Mouse (Mus musculus): ENCODE results near the gene Pten.
"Not testable (repeated sequence)": the region's sequence is repeated elsewhere in the genome, so short reads cannot be mapped to it uniquely, and the experiment has no call there.

The Pten gene

DNA sequence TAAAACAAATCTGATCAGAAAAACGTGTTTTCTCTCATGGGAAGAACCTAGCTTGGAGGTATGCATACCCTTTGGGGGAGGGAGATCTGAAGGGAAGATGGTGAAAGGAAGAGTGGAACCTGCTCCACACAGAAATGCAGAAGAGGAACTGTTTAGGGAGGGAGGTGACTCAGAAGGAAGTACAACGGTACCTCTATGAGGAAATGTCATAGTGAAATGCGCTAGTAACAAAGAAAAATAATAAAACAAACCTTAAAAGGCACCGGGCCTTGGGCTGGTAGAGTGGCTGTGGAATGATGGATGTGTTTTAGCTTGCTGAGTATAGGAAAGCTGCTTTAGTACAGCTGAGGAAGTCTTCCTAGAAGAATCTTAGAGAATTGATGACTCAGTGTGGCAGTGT is 47.4 kb downstream of the Pten start:
- DNase-seq (ENCODE audit: extremely low spot score, low read depth, low spot score), result no peak

DNA sequence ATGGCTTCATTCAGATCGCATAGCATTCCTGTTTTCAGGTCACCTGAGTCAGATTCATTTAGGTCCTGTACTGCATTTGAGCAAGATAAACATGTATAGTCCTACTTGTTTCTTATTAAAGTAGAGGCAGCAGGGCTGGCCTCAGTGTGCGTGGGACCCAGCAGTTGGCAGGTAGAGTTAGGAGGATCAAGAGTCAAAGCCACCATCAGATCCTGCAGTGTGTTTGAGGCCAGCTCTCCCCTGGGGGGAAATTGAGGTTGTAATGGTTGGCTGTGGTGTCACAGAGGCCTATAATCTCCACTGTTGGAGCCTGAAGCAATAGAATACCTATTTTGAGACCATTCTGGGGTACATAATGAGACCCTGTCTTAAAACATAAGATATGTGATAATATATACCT is 50.3 kb downstream of the Pten start:
- DNase-seq (ENCODE audit: extremely low spot score, low read depth, low spot score), result no peak

DNA sequence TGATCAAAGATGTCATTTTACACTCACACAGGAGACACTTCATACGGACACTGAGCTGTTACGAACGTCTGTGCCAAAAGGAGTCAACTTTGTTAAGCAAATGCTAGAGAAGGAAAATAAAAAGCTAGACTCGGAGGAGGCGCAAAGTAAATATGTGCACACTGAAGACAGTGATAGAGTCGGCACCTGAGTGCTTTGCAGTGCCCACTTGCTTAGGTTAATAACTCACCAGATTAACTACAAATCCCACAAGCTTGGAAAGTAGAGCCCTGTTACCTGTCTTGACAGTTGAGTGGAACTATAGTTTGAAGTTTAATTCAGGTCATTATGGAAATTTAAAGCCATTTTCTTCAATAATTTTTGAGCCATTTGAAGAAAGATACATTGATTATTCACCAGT is 51.4 kb downstream of the Pten start:
- DNase-seq (ENCODE audit: extremely low spot score, low read depth, low spot score), result no peak

DNA sequence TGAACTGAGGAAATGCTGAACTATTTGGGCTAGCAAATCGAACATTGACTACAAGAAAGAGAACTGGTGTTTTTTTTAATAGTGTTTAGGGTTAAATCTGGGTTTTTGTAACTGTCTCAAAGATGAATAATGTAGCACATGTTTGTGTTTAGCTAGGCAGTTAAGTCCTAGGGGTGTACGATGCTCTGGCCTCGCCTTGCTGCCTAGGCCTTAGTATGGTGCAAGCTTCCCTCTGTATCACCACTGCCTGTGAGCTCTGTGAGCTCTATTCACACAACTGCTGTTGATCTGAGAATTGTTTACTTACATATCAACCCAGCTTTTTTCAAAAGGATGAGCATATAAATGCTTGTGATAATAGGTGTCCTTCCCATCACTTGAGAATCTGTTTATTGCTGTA is 51.8 kb downstream of the Pten start:
- DNase-seq (ENCODE audit: extremely low spot score, low read depth, low spot score), result no peak

DNA sequence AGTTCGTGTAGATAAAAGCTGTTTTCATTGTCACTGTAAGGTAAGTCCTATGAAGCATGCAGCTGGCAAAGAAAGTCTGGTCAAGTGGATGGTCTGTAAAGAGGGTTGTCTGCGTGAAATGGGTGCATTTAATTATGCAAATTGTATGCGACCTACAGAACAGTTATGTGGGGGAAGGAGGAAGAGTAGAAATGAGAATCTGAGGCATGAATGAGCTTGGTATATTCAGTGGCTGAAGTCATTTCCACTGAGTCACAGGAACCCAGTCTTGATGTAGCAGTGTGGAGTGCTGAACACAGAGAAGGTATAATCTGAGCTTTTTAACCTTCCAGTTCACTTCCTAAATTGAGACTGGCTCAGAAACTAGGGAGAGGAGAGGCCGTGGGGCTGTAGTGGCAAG is 61.5 kb downstream of the Pten start:
- DNase-seq (ENCODE audit: extremely low spot score, low read depth, low spot score), result no peak

DNA sequence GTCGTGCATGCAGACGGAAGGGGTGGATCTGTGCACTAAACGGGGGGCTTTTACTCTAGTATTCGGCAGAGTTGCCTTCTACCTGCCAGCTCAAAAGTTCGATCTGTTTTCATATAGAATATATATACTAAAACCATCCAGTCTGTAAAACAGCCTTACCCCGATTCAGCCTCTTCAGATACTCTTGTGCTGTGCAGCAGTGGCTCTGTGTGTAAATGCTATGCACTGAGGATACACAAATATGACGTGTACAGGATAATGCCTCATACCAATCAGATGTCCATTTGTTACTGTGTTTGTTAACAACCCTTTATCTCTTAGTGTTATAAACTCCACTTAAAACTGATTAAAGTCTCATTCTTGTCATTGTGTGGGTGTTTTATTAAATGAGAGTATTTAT is 65.7 kb downstream of the Pten start:
- DNase-seq (ENCODE audit: extremely low spot score, low read depth, low spot score), result not testable (repeated sequence)

DNA sequence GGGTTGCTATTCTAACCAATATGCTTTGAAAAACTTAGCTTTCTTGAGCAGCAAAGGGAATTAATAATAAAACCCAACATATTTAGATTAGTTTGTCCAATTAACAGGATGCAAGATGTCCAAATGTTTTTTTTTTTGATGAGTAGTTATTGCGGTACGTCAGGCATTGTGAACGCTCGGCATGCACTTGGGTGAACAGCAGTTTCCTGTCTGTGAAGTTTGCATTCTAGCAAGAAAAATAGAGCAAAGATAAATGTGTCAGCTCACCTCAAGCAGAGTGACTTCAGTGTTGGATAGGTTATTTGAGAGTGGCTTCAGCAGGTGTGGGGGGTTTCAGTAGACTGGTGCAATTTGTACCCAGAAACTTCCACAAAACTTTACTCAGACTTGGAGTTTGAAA is 69.3 kb downstream of the Pten start:
- DNase-seq (ENCODE audit: extremely low spot score, low read depth, low spot score), result no peak

DNA sequence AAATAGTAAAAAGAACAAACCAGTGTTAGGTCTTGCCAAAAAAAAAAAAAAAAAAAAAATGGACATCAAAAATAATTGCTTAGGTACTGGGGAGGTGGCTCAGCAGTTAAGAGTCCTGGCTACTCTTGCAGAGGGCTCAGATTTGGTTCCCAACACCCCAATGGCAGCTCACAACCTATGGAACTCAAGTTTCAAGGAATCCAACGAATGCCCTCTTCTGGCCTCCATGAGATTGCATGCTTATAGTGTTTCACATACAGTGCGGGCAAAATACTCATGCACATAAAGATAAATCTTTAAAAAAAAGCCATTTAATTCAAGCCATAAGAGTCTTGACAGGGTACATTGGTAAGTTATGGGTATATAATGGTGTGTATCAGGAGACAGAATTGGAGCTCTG is 72.6 kb downstream of the Pten start:
- no peak for DNase-seq (ENCODE audit: extremely low spot score, low read depth, low spot score)

DNA sequence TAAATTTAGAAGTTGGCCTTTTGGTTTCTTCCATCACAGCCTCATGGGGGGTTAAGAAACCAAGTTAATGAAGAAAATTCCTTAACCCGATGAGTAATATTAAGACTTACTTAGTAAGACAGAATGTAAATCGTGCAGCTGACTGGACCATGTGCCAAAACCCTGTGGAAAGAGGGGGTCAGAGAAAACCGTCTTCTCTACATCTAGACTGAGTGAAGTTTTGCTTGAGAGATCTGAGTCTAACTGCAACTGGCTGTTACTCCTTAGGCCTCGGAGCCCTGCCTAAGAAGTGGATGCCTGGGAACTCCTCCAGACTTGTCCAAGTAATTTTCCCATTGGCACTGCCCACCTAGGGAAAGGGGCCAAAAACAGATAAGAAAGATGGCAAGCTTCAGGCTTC is 74.0 kb downstream of the Pten start:
- DNase-seq (ENCODE audit: extremely low spot score, low read depth, low spot score), result no peak

DNA sequence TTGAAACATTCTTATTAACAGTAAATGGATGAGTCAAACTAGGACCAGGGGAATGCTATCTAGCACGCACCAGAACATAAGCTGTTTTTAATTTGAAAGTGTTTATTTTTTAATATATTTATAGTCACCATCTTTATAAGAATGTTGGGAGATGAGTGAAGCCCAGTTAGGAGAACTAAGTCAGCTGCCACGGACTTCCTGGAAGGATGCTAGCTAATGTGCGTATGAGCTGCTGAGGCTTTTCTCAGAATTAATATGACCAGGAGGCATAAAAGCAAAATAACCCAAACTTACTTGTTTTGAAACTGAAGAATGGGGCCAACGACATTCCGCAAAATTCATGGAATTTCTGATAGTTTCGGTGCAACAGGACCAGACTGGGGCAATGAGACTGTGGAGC is 83.2 kb downstream of the Pten start:
- DNase-seq (ENCODE audit: extremely low spot score, low read depth, low spot score), result no peak

DNA sequence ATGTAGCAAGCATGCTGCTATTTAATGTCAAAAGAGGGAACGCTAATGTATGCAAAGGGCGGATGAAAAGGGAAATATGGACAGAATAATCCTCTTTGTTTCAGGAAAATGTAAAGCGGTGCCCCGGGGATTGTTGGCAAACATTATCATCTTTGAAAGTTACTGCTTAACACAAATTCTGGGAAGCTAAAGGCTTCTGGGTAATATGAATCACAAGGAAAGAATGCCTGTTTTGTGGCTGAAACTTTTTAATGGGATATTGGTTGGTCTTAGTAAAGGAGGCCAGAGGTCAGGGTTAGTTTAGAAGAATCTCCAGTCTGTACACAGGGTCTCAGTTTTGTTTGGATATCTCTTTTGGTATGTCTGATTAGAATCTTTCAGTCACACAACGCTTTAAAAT is 87.2 kb downstream of the Pten start:
- no peak for DNase-seq (ENCODE audit: extremely low spot score, low read depth, low spot score)

DNA sequence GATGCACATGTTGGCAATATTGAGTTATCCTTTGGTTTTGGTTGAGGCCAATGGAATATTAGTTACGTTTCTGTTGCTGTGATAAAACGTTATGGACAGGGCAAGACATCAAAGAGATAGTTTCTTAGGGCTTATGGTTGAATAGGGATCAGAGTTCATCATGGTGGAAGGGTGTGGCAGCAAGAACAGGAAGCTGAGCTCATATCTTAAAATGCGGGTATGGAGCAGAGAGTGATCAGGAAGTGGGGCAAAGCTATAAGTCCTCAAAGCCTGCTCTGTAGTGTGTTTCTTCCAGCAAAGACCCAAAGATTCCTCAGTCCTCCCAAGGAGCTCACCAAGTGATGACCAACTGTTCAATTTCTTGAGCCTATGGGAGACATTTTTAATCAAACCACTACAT is 90.7 kb downstream of the Pten start:
- DNase-seq (ENCODE audit: extremely low spot score, low read depth, low spot score), result no peak

DNA sequence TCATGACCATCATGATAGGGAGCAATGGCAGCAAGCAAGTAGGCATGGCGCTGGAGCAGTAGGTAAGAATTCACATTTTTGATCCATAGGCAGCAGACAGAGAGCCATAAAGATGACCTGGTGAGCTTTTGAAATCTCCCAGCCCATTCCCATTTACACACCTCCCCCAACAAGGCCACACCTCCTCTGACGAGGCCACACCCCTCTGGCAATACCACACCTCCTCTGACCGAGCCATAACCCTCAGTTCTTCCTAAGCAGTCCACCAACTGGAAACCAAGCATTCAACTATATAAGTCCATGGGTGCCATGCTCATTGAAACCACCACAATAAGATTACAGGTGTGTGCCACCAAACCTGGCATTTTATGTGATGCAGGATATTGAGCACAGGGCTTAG is 95.0 kb downstream of the Pten start:
- no peak for DNase-seq (ENCODE audit: extremely low spot score, low read depth, low spot score)

DNA sequence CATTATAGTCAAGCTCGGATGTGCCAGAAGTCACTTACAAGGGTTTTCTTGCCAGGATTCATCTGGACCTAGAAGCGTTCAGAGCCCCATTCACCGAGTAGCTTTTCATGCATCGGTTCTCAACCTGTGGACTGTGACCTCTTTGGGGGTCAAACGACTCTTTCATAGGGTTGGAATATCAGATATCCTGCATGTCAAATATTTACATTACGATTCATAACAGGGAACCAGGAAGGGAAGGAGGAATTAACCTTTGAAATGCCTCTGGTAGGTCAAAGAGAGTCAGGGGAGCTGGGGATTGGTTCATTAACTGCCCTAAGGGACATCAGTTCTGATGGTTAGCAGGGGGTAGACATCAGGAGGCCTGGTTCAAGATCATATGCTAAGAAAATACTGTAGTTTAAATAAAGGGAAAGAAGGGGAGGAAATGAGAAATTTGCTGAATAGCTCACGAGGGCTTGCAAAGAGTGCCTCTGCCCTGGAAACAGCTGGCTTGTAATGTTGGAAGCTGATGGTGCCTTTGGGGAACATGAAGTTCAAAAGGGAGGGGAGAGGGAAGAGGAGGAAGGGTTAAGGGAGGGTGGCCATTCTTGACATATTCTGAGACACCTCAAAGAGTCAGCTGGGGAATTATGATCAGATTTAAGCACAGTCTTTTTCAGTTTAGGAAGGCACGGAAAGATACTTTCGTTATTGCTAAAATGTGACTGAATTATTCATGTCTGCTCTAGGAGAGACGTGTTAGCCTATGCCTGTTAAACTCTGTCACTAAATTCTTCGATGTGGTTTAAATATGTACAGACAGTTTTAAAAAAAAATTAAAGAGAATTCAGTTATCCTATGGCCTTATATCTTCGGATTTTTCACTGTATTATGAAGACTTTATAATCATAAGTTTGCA is 104.6 kb downstream of the Pten start:
- DNase-seq (ENCODE audit: extremely low spot score, low read depth, low spot score), result no peak

DNA sequence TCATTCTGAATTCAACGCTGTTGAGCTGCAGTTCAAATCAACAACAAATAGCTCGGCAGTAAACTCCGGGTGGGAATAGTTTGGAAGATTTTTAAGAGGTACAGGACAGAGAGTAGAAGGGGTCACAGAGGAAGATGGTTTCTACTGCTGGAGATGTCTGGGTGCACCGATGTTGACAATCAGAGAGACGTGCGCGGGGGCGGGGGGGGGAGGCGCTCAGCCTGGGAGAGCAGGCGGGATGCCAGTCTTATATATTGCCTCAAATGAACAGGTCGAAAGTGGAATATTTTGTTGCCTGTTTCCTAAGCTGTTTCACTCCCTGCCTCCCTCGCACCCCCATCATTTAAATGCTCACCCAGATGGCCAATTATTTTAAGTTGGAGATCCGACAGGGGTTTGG is 109.5 kb downstream of the Pten start:
- no peak for DNase-seq (ENCODE audit: extremely low spot score, low read depth, low spot score)

DNA sequence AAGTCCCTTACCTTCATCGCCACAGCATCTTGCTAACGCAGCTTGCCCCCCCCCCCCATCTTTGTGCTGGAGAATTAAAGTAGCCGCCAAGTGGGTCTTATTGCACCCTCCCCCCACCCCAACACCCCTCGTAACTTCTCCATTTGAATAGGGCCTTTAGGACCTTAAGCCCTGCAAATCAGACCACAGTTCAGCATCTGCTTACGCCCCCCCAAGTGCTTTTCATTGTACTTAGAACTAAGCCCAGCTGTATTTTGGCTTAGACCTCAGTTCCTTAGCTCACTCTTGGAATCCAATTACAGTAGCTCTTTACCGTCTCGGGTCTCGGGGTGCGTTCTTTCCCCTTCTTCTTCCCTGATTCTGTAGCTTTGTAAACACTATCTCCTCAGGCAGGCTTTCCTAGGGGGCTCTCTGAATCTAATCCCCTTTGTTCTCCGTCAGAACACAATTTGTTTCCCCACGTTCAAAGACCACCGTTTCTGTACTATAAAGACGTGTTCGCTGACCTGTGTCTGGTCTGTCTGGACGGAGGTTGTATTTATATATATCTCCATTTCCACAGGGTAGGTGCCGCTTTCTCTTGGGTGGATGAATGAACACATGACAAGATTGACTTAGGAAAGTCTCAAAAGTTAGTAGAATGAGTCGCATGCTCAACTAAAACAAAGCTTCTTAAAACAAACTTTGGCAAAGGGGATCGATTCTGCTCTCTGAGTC is 110.0 kb downstream of the Pten start:
- DNase-seq (ENCODE audit: extremely low spot score, low read depth, low spot score), result no peak

DNA sequence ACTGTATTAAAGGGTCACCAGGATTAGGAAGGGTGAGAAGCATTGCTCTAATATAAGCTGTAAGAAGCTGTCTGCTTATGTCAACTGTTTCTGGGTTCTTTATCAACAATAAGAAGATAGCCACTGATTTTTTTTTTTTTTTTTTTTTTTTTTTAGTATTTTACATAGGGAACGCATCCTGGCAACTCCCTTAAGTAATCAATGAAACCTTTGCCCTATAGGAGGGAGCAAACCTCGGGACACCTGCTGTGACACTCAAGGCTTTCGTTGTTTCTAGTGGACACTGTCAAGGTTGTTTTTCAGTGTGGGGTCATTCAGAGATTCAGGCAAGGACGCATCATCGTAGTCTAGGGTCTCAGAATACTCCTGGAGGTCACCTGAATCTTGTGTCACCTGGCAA is 111.3 kb downstream of the Pten start:
- DNase-seq (ENCODE audit: extremely low spot score, low read depth, low spot score), result no peak

DNA sequence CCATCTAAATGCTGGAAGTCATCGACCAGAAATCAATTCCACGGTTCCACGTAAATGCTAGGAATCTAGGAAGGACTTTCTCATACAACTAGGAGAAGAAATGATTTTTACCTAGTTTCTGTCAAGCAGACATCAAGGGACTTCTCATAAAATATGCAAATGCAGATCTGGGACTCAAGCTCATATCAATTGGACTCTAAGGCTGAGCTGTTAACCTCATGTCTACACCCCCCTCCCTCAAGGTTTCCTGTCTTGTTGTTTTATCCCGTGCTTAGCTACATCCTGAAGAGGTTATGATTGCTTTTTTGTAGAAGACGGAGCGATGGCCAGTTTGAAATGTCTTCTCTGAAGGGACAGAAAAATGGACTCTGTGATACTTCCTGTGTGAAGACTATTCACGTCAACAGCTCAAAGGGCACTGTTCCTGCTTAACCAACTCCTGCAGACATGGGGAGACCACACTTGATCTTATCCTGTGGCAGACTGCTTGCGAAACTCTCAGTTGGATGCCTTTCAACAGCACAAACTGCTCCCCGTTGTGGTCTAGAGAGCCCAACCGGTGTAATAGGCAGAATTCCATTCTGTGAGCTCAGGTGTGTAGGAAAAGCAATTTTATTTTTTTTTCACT is 111.9 kb downstream of the Pten start:
- no peak for DNase-seq (ENCODE audit: extremely low spot score, low read depth, low spot score)

DNA sequence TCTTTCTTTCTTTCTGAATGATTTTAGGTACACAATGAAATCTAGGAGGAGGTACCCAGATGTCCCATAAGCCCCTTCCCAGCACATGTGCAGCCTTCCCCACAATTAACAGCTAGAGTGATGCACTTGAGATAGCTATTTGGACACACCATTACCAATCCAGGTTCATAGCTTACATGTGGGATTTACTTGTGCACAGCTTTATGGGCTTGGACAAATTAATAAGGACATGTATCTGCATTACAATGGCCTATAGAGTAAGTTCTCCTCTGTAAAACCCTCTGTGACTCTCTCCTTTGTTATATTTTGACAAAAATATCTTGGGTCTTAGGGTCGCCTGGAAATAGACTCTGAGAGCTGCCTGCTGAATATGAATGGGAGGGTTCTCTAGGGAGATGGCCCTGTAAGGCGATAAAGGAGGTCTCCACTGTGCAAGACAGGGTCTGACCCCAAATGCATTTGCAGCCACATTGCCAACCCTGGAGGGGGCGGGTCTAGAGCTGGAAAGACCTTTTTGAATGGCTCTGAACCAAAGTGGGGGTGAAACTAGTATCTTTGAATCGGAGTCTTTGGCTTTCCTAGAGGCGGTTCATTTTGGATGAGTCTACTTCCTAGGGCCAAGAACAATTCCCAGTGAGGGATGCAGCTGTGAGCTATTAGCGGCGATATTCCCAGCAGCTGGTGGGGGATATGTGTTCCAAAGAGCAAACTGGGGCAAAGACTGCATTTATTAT is 116.8 kb downstream of the Pten start:
- no peak for DNase-seq (ENCODE audit: extremely low spot score, low read depth, low spot score)
